Mouse (Mus musculus) megakaryocyte, embryonic 14.5 days (primary cell): ENCODE measurements at regions not wholly inside any gene's neighbourhood (a gene's known extent, or its start where the extent isn't known, plus 50 kb on each side); places are given as distances from the start of the nearest gene placed in this dataset.
A peak's percentile ranks its signal among the peaks of the same experiment; 100 is the strongest.
"Not testable (repeated sequence)": the region's sequence is repeated elsewhere in the genome, so short reads cannot be mapped to it uniquely, and the experiment has no call there.

Source experiments
- H3K27me3 ChIP-seq: replicated peaks from 2 replicates; pipeline ENCODE3; 2012; ENCODE audit warnings: inconsistent platforms
- H3K36me3 ChIP-seq: replicated peaks from 2 replicates; pipeline ENCODE3; 2012; ENCODE audit warnings: low read length, inconsistent platforms, mixed read lengths
- H3K4me1 ChIP-seq: 2 replicates; pipeline ENCODE4 v1.6.1; 2012; ENCODE audit warnings: inconsistent platforms
- H3K4me3 ChIP-seq: replicated peaks from 2 replicates; pipeline ENCODE3; 2012; ENCODE audit warnings: moderate library complexity, mild to moderate bottlenecking, inconsistent platforms
- H3K9me3 ChIP-seq: 2 replicates; pipeline ENCODE4 v1.6.1; 2012; ENCODE audit warnings: inconsistent platforms
- FLI1 ChIP-seq: IDR thresholded peaks from 2 replicates; pipeline ENCODE4 v1.6.1; 2012; ENCODE audit warnings: low read length, inconsistent platforms, mixed read lengths
- GATA1 ChIP-seq: IDR thresholded peaks from 3 replicates; pipeline ENCODE4 v1.6.1; 2012; ENCODE audit warnings: mixed read lengths, low read length, inconsistent platforms, borderline replicate concordance

GRCm38 (mm10) chr13:83743381-83743780, 239.5 kb downstream of the Mef2c start:
- TF ChIP-seq GATA1, result no peak
- TF ChIP-seq FLI1, result no peak
- Histone ChIP-seq H3K27me3 (peaks cover 48% of the 10 kb centered on the region), H3K4me1 (peaks cover 21% of the 10 kb centered on the region), H3K9me3 (no peaks in the 10 kb centered on the region), H3K4me3 (no peak overlapping the region), H3K36me3 (no peaks in the 10 kb centered on the region)

- no peak for TF ChIP-seq GATA1
- no peak for TF ChIP-seq FLI1
- H3K4me3 ChIP-seq, result no peak overlapping the region
Measured at GRCm38 (mm10) chr13:83744110-83744752, 240.4 kb downstream of the Mef2c start.

DNA sequence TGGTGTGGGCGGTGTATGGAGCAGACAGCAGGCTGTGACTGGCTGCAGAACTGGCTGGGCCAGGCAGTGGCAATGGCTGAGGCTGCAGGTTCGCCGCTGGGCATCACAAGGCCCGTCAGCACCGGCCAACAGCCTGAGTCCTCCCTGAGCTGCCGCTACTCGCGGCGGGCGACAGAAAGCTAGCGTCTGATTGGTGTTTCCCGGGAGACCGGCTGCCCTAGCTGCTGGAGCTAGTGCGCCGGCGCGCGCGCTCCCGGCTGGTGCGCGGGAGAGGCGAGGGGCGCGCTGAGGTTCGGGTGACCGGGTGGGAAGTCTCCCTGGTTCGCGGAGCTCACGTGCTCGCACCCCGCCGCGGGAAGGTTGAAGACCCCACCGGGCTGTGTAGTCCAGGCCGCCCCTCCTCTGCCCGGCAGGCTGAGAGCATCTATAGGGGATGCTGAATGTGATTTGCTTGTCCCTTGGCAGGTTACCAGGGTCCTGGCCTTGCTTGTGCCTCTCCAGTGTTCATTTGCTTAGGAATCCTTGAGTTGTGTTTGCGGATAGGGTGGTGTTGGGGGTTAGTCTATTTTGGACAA, 241.2 kb downstream of the Mef2c start:
- H3K4me3 ChIP-seq, result peak overlapping the region; percentile 90
- no peaks in the 10 kb centered on the region for H3K9me3 ChIP-seq
- TF ChIP-seq GATA1 (no peak), FLI1 (no peak)
- H3K4me1 ChIP-seq, result peaks cover 7% of the 10 kb centered on the region
- H3K27me3 ChIP-seq, result peaks cover 33% of the 10 kb centered on the region
- H3K36me3 ChIP-seq, result no peaks in the 10 kb centered on the region

More at GRCm38 (mm10) chr13:83744110-83744752, 240.4 kb downstream of the Mef2c start:
- Histone ChIP-seq H3K36me3 (no peaks in the 10 kb centered on the region), H3K9me3 (no peaks in the 10 kb centered on the region), H3K27me3 (peaks cover 41% of the 10 kb centered on the region), H3K4me1 (peaks cover 16% of the 10 kb centered on the region)

- no peak overlapping the region for H3K4me3 ChIP-seq
- peaks cover 7% of the 10 kb centered on the region for H3K4me1 ChIP-seq
- H3K9me3 ChIP-seq, result no peaks in the 10 kb centered on the region
- H3K36me3 ChIP-seq, result no peaks in the 10 kb centered on the region
- TF ChIP-seq FLI1 (no peak), GATA1 (no peak)
- peaks cover 28% of the 10 kb centered on the region for H3K27me3 ChIP-seq
Measured at GRCm38 (mm10) chr13:83745961-83746360, 242.1 kb downstream of the Mef2c start.

DNA sequence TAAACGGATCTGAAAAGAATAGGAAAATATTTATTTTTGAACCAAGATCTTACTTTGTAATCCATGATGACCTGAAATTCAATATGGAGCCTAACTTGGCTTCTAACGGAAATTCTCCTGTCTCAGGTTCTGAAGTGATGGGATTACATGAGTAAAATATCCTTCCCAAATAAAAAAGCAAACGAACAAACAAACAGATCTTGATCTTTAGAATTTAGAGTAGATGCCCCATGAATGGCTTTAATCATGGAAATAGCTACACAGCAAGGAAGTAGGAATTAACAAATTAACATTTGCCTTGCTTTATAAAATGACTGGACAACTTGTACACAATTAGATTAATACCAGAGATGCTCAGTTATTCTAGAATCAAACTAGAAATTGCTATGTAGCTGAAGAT, 243.8 kb downstream of the Mef2c start:
- H3K36me3 ChIP-seq, result no peaks in the 10 kb centered on the region
- no peak overlapping the region for H3K4me3 ChIP-seq
- H3K9me3 ChIP-seq, result no peaks in the 10 kb centered on the region
- peaks cover 23% of the 10 kb centered on the region for H3K27me3 ChIP-seq
- TF ChIP-seq GATA1, result no peak
- TF ChIP-seq FLI1, result no peak
- H3K4me1 ChIP-seq, result peaks cover 7% of the 10 kb centered on the region

- no peaks in the 10 kb centered on the region for H3K36me3 ChIP-seq
- TF ChIP-seq GATA1 (no peak), FLI1 (no peak)
- H3K9me3 ChIP-seq, result no peaks in the 10 kb centered on the region
- peaks cover 7% of the 10 kb centered on the region for H3K4me1 ChIP-seq
- no peak overlapping the region for H3K4me3 ChIP-seq
- H3K27me3 ChIP-seq, result peaks cover 19% of the 10 kb centered on the region
Measured at GRCm38 (mm10) chr13:83749376-83750150, 245.7 kb downstream of the Mef2c start.

GRCm38 (mm10) chr13:83750437-83750836, 246.6 kb downstream of the Mef2c start:
- TF ChIP-seq FLI1 (no peak), GATA1 (no peak)
- Histone ChIP-seq H3K36me3 (no peaks in the 10 kb centered on the region), H3K27me3 (peaks cover 10% of the 10 kb centered on the region), H3K4me3 (no peak overlapping the region), H3K9me3 (no peaks in the 10 kb centered on the region), H3K4me1 (no peaks in the 10 kb centered on the region; the same call in 1 of the 2 replicates)

DNA sequence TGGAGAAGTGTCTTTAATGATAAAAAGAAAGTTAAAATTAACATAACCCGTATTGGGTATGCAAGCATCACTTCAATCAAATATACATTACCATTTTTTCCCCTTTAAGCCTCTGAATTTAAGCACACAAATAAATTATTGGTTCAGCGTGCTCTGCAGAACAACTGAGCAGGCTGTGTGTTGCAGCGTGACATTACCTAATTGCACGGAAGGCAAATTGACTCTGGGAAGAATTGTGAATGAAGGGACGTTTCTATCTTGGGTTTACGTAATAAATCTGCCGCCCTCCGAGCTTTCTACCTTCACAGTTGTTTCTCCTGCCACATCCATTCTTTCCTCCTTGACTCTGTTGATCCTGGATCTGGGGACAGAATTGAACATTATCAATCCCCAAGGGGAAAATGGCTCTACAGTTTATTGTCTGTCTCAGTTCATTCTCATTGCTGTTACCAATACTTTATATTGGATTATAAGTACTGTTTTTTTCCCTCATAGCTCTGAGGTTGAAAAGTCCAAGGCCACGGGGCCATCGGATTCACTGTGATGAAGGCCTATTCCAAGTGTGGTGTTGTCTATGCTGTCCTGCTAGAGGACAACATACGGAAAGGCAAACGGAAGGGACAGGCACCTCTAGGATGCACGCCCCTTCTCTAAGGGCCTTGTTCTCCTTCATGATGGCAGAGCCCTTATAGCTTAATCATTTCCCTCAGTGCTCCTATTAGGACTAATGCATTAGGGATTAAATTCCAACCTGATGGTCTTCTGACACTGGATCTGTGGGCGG, 256.7 kb downstream of the Mef2c start:
- Histone ChIP-seq H3K9me3 (no peaks in the 10 kb centered on the region), H3K36me3 (no peaks in the 10 kb centered on the region), H3K27me3 (no peaks in the 10 kb centered on the region), H3K4me3 (no peak overlapping the region), H3K4me1 (no peaks in the 10 kb centered on the region)
- TF ChIP-seq GATA1, result no peak
- TF ChIP-seq FLI1, result no peak

GRCm38 (mm10) chr13:83762484-83762883, 258.6 kb downstream of the Mef2c start:
- Histone ChIP-seq H3K36me3 (no peaks in the 10 kb centered on the region), H3K4me1 (no peaks in the 10 kb centered on the region), H3K4me3 (no peak overlapping the region), H3K27me3 (no peaks in the 10 kb centered on the region), H3K9me3 (no peaks in the 10 kb centered on the region)
- TF ChIP-seq FLI1 (no peak), GATA1 (no peak)

GRCm38 (mm10) chr13:83763288-83763687, 259.5 kb downstream of the Mef2c start:
- not testable (repeated sequence) for H3K36me3 ChIP-seq, H3K27me3 ChIP-seq, H3K4me1 ChIP-seq, H3K4me3 ChIP-seq, H3K9me3 ChIP-seq
